Mouse (Mus musculus) liver, embryonic 14.5 days (tissue): Measurements from ENCODE around the gene Stk24.

ENCODE experiments used
- CTCF ChIP-seq: IDR thresholded peaks from 2 replicates; pipeline ENCODE4 v1.5.1; 2016; ENCODE audit warnings: antibody characterized with exemption, low read depth, control low read depth
- EP300 ChIP-seq: IDR thresholded peaks from 2 replicates; pipeline ENCODE4 v1.6.1; 2016; ENCODE audit warnings: antibody characterized with exemption, low read depth

- TF ChIP-seq CTCF (no peak), EP300 (no peak)
Observed at GRCm38 (mm10) chr14:121344928-121345327, 34.9 kb downstream of the Stk24 start.
